In the genomic region with DNA sequence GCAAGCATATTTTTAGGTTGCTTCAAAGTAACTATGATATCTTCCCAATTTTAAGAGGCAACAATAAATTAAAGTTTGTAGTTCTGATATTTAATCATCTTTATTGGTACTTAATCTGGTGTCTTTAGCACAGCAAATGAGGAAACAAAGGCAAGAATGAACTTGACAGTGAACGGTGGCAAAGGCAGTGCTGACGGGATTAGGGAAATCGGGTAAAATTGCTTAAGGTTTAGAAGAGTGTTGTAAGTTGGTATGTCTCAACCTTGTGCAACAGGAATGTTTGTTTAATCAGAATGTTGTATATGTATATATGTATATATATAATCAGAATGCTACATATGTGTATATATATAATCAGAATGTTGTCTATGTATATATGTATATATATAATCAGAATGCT, we compare ENCODE assay signal across 18 mouse cellular contexts. TPM values are rescaled to one million over a fixed set of nuclear protein-coding genes. Genes with fewer than 3 reads are reported as not detected.
DNase-seq lines count a peak whose midpoint lies in the region; ATAC-seq lines count a peak whose summit lies in the region.
"Had no signal": no experiment of that assay in that cellular context is flagged by ENCODE, and none has a peak within 500 bp of the region (broad histone marks: within the 10 kb centered on the region; RNA-seq: fewer than 3 reads in every experiment).

No protein-coding gene starts in this region.

- no peaks in the 10 kb centered on the region for H3K9me3 ChIP-seq in heart, embryonic 10.5 days
- H3K9me3 ChIP-seq: embryonic facial prominence, embryonic 10.5 days; heart, embryonic 15.5 days; hindbrain, embryonic 13.5 days had no signal

- H3K36me3 ChIP-seq in heart, embryonic 10.5 days = peaks cover 23% of the 10 kb centered on the region

- peaks cover 31% of the 10 kb centered on the region for H3K4me1 ChIP-seq in heart, embryonic 10.5 days

- ATAC-seq in granulocyte monocyte progenitor cell, adult 5-6 weeks (replicated peaks; ENCODE audit: poor library complexity, severe bottlenecking) = peak; percentile 77
- peak; percentile 32; the same call in 1 of the 2 replicates for ATAC-seq in neutrophil, adult 5-6 weeks (ENCODE audit: extremely low read depth, insufficient number of reproducible peaks, low FRiP score, poor library complexity, severe bottlenecking)
- ATAC-seq: forebrain, embryonic 16.5 days; hindbrain, postnatal 0 days had no signal

- H3K27me3 ChIP-seq in heart, embryonic 10.5 days (ENCODE audit: insufficient read depth, poor library complexity, severe bottlenecking) = no peaks in the 10 kb centered on the region
- H3K27me3 ChIP-seq: heart, embryonic 15.5 days; hindbrain, embryonic 13.5 days had no signal

- H3K27ac ChIP-seq in heart, embryonic 10.5 days = no peak overlapping the region
- H3K27ac ChIP-seq: embryonic facial prominence, embryonic 10.5 days; heart, embryonic 15.5 days; hindbrain, embryonic 13.5 days; hindbrain, postnatal 0 days had no signal

- peak; percentile 4 for DNase-seq in heart, adult 11 months
- DNase-seq in heart, embryonic 10.5 days (ENCODE audit: low spot score) = no peak
- peak; percentile 62 for DNase-seq in 416B (ENCODE audit: low read depth)
- no peak for DNase-seq in kidney, postnatal 4 days
- no peak for DNase-seq in cerebellum, adult 9-10 months
- DNase-seq: adrenal gland, postnatal 14 days; cerebellum, adult 11-12 months; cerebellum, postnatal 10 days; gastrocnemius, postnatal 14 days; heart, adult 18-20 months; heart, postnatal 14 days had no signal

- WGBS in heart, embryonic 10.5 days = 88% methylated on average over 3 of the region's 3 CpGs

- H3K4me3 ChIP-seq in heart, embryonic 10.5 days = no peak overlapping the region
- H3K4me3 ChIP-seq: embryonic facial prominence, embryonic 10.5 days; heart, embryonic 15.5 days; hindbrain, embryonic 13.5 days had no signal

RNA-seq across cellular contexts. Expression of a gene that starts 24.8 kb away (rescaled TPM):
- 12.6 and 21.0 TPM in 2 replicates for polyA plus RNA-seq in heart, embryonic 10.5 days (2016; fragmentation: Nextera tagmentation; extraction: Ambion mirVana)
- total RNA-seq in granulocyte monocyte progenitor cell, adult 5-6 weeks (2014; fragmentation: Nextera tagmentation) = 41.8 and 47.6 TPM in 2 replicates
- 69.2 and 79.4 TPM in 2 replicates for total RNA-seq in granulocyte monocyte progenitor cell, adult 5-6 weeks (2017)
- total RNA-seq in neutrophil, adult 5-6 weeks (2017) = 120 and 122 TPM in 2 replicates

RNA-seq across cellular contexts. Expression of a gene that starts 54.7 kb away (rescaled TPM):
- 88.5 and 109 TPM in 2 replicates for polyA plus RNA-seq in heart, embryonic 10.5 days (2016; fragmentation: Nextera tagmentation; extraction: Ambion mirVana)
- total RNA-seq in granulocyte monocyte progenitor cell, adult 5-6 weeks (2014; fragmentation: Nextera tagmentation) = 113 and 129 TPM in 2 replicates
- total RNA-seq in granulocyte monocyte progenitor cell, adult 5-6 weeks (2017) = 155 and 185 TPM in 2 replicates
- 44.6 and 48.3 TPM in 2 replicates for total RNA-seq in neutrophil, adult 5-6 weeks (2017)

Comparison
In these comparisons a context has a peak if more than half of its experiments do, and no peak if none do; other contexts are left out.
1. DNase-seq: peak in heart, adult 11 months (single experiment) and 416B (single experiment); none in heart, embryonic 10.5 days (single experiment), kidney, postnatal 4 days (0 of 2) and cerebellum, adult 9-10 months (single experiment).